Mouse (Mus musculus): Measurements from ENCODE around the gene Ltbr. TPM values are rescaled to one million over a fixed set of nuclear protein-coding genes. Genes with fewer than 3 reads are reported as not detected.
A peak's percentile ranks its signal among the peaks of the same experiment; 100 is the strongest.
"Not testable (repeated sequence)": the region's sequence is repeated elsewhere in the genome, so short reads cannot be mapped to it uniquely, and the experiment has no call there.

Ltbr gene
- total RNA-seq, 2 experiments from 2014 or later: 20.3 to 21.7 TPM

- intact Hi-C loops (cut with DNase I): no loop called here
- no peak for DNase-seq
Measured at GRCm38 (mm10) chr6:125285890-125286289, 27.8 kb downstream of the Ltbr start, which contains the start of gene Tuba3a. Gene Tuba3a (minus strand): TSS chr6:125286042.

- intact Hi-C loops (cut with DNase I): no loop called here
- DNase-seq: no peak
Measured at GRCm38 (mm10) chr6:125284751-125285150, 28.9 kb downstream of the Ltbr start.

- no peak for DNase-seq
- intact Hi-C loops (cut with DNase I): no loop called here
Measured at GRCm38 (mm10) chr6:125284250-125284649, 29.4 kb downstream of the Ltbr start.

GRCm38 (mm10) chr6:125282721-125283120 lies 31.0 kb downstream of the Ltbr start:
- DNase-seq; intact Hi-C loops (cut with DNase I): not testable (repeated sequence)

GRCm38 (mm10) chr6:125279729-125280128 lies 34.0 kb downstream of the Ltbr start:
- intact Hi-C loops (cut with DNase I): loop anchor here (5.0 kb wide), 1 partner anchor 83 kb away; no protein-coding TSS in a partner anchor
- DNase-seq: no peak

- DNase-seq: peak in 1 of 2 experiments; percentile 21
- intact Hi-C loops (cut with DNase I): loop anchor here (5.0 kb wide), 3 partner anchors 87 to 228 kb away; partner anchors contain the start of gene Acrbp
Measured at GRCm38 (mm10) chr6:125274841-125275563, 38.7 kb downstream of the Ltbr start.

GRCm38 (mm10) chr6:125272228-125272785 lies 41.4 kb downstream of the Ltbr start:
- DNase-seq: no peak
- intact Hi-C loops (cut with DNase I): loop anchor here (1.0 to 5.0 kb wide), 3 partner anchors 56 to 225 kb away; partner anchors contain the start of gene Acrbp

GRCm38 (mm10) chr6:125271455-125272227 lies 42.0 kb downstream of the Ltbr start:
- peak; percentile 83 to 93 for DNase-seq
- intact Hi-C loops (cut with DNase I): loop anchor here (1.0 to 5.0 kb wide), 3 partner anchors 55 to 224 kb away; partner anchors contain the start of gene Acrbp

GRCm38 (mm10) chr6:125268799-125269198 lies 44.9 kb downstream of the Ltbr start:
- intact Hi-C loops (cut with DNase I): no loop called here
- no peak for DNase-seq

GRCm38 (mm10) chr6:125267469-125267868 lies 46.2 kb downstream of the Ltbr start:
- no peak for DNase-seq
- intact Hi-C loops (cut with DNase I): no loop called here

- DNase-seq; intact Hi-C loops (cut with DNase I): not testable (repeated sequence)
Measured at GRCm38 (mm10) chr6:125266600-125266999, 47.1 kb downstream of the Ltbr start.

- no peak for DNase-seq
- intact Hi-C loops (cut with DNase I): no loop called here
Measured at GRCm38 (mm10) chr6:125266091-125266490, 47.6 kb downstream of the Ltbr start.

- intact Hi-C loops (cut with DNase I): no loop called here
- no peak for DNase-seq
Measured at GRCm38 (mm10) chr6:125265239-125265638, 48.4 kb downstream of the Ltbr start.

- intact Hi-C loops (cut with DNase I): no loop called here
- DNase-seq: no peak
Measured at GRCm38 (mm10) chr6:125264219-125264618, 49.5 kb downstream of the Ltbr start.

- no peak for DNase-seq
- intact Hi-C loops (cut with DNase I): no loop called here
Measured at GRCm38 (mm10) chr6:125260006-125260555, 53.6 kb downstream of the Ltbr start.

Other genes starting within 250 kb of the Ltbr start
- not detected for gene Lpar5, start 246.0 kb downstream of the Ltbr start, total RNA-seq (2021)
- 10 to 100 TPM; 67.6 to 72.2 TPM for gene Chd4, start 217.9 kb downstream of the Ltbr start, total RNA-seq (2021)
- gene Nop2, start 182.0 kb downstream of the Ltbr start, total RNA-seq (2021): 10 to 100 TPM; 14.6 to 19.0 TPM
- 10 to 100 TPM; 11.6 to 12.3 TPM for gene Iffo1, start 168.6 kb downstream of the Ltbr start, total RNA-seq (2021)
- gene Gapdh, start 147.4 kb downstream of the Ltbr start, total RNA-seq (2021): over 10,000 TPM; 11,568 to 13,182 TPM
- gene Ncapd2, start 122.2 kb downstream of the Ltbr start, total RNA-seq (2021): 10 to 100 TPM in 1 of 2 experiments, 1 to 10 TPM in 1; 8.0 to 13.7 TPM
- 100 to 1,000 TPM; 212 to 225 TPM for gene Mrpl51, start 122.1 kb downstream of the Ltbr start, total RNA-seq (2021)
- gene Vamp1, start 98.3 kb downstream of the Ltbr start, total RNA-seq (2021): 10 to 100 TPM; 16.6 to 17.4 TPM
- gene Tapbpl, start 82.0 kb downstream of the Ltbr start, total RNA-seq (2021): 1 to 10 TPM; 2.1 to 2.3 TPM
- gene Cd27, start 76.9 kb downstream of the Ltbr start, total RNA-seq (2021): 1 to 10 TPM in 1 of 2 experiments, under 1 TPM in 1; 0.57 to 1.5 TPM
- gene Tuba3a, start 27.8 kb downstream of the Ltbr start, total RNA-seq (2021): not detected
- under 1 TPM; 0.15 to 0.36 TPM for gene Scnn1a, start 6.8 kb upstream of the Ltbr start, total RNA-seq (2021)
- 10 to 100 TPM; 21.9 to 28.7 TPM for gene Tnfrsf1a, start 35.5 kb upstream of the Ltbr start, total RNA-seq (2021)
- not detected for gene Plekhg6, start 66.9 kb upstream of the Ltbr start, total RNA-seq (2021)
- gene Cd9, start 180.9 kb upstream of the Ltbr start, total RNA-seq (2021): 10 to 100 TPM; 20.3 to 28.4 TPM
- 10 to 100 TPM; 13.5 to 15.4 TPM for gene Vwf, start 232.9 kb upstream of the Ltbr start, total RNA-seq (2021)

Data from gastrocnemius, postnatal 36 days (tissue).